Mouse (Mus musculus) skeletal muscle tissue, adult 2 months (tissue): Measurements from ENCODE around the gene Pde4dip.

Experiments used
- DNase-seq: peaks from one replicate; pipeline ENCODE4 v3.0.0-alpha.2; 2012; ENCODE audit warnings: low read depth, low spot score

The Pde4dip gene

DNA sequence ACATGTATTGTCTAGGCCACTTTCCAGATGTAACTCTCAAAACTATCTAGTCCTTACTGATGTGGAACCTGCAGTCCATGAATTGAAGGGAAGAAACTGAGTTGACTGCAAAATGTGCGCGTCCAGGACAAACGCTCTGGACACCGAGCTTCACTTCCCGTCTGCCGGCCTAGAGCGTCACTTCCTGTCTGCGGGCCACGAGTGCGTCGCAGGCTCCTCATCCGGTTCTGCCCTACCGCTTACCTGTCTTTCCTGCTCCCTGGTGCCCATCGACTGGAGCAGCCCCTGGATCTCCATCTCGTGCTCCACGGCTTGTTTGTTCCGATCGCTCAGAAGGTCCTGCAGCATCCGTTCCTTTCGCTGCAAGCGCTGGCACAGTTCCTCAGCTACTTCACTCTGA is 136.9 kb downstream of the Pde4dip start:
- DNase-seq = no peak

DNA sequence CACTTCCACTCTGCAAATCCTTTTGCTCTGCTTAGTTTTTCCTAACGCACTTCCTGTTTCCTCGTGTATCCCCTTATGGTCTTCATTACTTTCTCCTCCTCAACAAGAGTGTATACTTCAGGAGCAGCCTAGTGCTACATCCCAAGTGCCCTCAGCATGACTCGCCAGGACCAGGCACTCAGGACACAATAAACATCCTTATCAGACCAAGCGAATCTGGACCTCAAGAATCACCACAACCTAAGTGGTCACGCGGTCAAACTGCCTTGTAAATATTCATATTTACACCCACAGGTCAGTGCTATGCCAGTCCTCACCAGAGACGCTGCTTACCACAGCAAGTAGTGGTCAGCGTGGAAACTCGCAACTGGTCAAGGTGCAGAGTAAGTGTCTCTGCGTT is 139.7 kb downstream of the Pde4dip start:
- no peak for DNase-seq

DNA sequence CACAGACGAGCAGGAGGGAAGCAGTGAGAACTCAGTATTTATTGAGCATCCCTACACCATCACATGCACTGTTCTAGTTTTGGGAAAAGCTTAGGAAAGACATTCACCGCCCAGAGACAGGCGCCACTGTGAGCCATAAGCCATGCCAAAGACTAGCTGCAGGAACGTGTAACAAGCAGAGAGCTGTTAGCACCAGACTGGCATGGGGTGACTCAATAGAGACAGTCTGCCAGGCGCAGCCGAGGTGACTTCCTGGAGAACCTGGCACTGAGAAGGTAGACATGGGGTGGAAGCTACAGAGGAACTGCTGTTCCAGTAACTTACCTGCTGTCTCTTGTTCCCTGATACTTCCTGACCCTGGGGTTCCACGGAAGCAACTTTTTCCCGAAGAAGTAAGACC is 145.7 kb downstream of the Pde4dip start:
- DNase-seq = no peak

DNA sequence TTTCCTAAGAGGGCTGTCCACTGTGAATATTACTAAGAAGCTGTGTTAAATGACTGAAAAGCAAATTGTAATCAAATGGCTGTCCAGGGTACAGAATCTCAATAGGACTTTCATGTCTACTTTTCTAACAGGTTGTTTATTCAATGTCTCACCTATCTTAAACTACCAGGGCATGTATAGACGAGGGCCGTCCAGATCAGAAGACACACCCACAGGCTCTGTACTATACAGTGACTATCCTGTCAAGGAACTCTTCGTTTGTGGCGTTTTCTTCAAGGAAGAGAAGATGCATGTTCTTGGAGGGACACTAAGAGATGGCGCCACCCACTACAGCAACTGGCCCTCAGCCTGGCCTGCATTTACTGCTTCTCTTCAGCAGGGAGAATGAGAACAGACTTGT is 152.9 kb downstream of the Pde4dip start:
- no peak for DNase-seq

DNA sequence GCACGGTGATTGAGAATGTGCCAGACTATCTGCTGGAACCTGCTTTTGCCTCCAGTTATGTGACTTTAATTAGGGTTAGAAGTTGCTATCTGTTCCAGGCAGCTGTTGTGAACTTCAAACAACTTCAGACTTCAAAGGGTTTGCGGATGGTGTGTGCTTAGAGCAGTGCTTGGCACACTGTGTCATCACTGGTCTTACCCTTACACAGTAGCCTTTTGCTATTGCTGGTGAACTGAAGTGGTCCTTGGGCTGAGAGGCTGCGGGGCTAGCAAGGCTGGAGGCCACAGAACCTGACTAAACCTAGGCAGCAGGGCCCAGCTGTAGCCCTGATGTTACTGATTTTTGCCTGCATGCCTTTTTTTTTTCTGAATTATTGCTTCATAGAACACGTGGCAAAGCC is 154.2 kb downstream of the Pde4dip start:
- DNase-seq = no peak

DNA sequence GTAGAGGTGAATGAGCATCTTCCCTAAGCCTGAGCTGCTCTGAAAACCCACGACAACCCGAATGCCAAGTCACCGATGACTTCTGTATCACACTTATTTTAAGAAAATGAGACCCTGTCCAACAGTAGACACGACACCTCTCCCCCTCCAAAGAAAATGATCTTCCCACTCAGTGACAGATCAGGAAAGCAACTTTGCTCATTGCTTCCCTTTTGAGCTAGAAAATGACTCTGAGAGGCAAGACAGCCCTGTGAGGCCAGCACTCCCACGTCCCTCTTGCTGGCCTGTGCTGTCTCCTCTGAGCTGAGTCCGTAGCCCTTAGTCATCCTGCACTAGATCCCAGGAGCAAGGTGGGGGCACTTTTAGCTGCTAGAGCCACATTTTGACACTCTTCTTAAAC is 155.9 kb downstream of the Pde4dip start:
- no peak for DNase-seq

- DNase-seq = no peak
These were observed 157.9 kb downstream of the Pde4dip start for GRCm38 (mm10) chr3:97730624-97731023.

DNA sequence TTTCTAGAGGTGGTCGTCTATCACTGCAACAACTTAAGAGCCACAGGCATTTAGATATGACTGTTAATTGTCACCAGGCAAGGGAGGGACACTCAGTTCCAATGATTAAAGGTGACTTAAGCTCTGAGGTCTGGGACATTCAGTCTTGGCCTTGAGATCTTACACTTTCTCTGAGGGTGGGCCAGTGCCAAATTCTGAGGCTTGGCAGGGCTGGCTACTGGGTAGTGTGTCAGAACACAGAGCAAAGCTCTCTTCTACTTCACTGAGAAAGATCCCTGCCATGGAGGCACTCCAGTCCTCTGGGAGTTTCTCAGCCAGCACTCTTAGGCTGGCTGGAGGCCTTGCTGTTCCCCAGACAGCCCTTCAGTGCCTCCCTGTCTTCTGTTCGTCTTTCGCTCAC is 158.4 kb downstream of the Pde4dip start:
- peak; percentile 81 for DNase-seq

DNA sequence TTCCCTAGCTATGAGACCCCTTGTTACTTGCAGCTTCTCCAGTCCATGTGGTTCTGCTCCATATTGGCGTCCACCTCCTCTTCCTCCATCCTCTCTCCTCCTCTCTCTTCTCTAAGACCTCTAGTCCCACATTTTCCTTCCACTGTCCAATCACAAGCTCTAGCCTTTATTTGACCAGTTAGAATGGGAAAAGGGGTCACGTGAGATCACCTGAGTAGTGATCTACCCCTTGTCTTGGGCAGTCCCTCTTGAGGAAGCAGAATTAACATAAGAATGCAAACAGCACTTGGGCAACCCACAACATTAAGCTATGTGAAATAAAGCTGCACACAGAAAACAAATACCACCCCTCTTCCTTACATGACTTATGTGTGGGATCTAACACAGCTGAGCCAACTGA is 160.7 kb downstream of the Pde4dip start:
- DNase-seq = no peak

- no peak for DNase-seq
These were observed 169.4 kb downstream of the Pde4dip start for GRCm38 (mm10) chr3:97719116-97719515.

- DNase-seq = no peak
These were observed 172.6 kb downstream of the Pde4dip start for GRCm38 (mm10) chr3:97715922-97716321.

GRCm38 (mm10) chr3:97710881-97711280 is 177.6 kb downstream of the Pde4dip start:
- DNase-seq = no peak

DNA sequence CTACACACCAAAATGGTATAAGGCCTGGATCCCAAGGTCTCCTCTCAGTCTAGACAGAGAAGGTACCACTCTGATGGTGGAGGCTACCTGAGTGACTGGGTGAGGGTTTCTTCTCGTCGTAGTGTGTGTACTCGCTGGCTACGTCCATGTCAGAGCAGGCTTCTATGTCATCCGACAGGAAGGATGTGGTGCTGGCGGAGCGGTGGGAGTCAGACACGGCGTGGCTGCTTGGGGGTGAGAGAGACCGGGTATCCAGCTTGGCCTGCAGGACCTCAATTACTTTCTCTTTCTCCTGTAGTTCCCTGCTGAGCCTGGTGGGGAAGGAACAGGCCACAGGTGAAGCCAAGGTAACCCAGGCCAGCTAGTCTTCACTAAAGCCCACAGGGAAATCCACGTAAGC is 178.4 kb downstream of the Pde4dip start:
- DNase-seq = no peak

- DNase-seq = no peak
These were observed 181.9 kb downstream of the Pde4dip start for GRCm38 (mm10) chr3:97706561-97706960.

- DNase-seq = no peak
These were observed 183.0 kb downstream of the Pde4dip start for GRCm38 (mm10) chr3:97705508-97705907.

GRCm38 (mm10) chr3:97702448-97703080 is 185.9 kb downstream of the Pde4dip start:
- no peak for DNase-seq

GRCm38 (mm10) chr3:97701198-97701597 is 187.3 kb downstream of the Pde4dip start:
- no peak for DNase-seq

DNA sequence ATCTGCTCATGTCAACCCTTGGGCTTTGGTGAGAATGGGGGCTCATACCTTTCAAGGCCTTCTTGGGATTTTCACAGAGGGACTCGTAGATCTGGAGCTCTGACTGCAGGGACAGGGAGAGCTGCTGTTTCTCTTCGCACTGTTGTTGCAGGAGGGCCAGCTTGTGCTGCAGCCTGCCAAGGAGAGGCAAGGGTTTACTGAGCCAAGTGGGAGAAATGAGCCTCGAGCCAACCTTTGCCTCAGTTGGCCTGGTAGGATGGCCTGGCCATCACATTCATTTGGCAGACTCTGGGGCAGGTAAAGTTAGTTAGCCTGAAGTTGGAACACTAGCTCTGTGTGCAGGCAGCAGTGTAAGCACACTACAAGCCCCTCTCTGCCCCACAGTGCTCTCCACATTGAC is 189.4 kb downstream of the Pde4dip start:
- DNase-seq = no peak

DNA sequence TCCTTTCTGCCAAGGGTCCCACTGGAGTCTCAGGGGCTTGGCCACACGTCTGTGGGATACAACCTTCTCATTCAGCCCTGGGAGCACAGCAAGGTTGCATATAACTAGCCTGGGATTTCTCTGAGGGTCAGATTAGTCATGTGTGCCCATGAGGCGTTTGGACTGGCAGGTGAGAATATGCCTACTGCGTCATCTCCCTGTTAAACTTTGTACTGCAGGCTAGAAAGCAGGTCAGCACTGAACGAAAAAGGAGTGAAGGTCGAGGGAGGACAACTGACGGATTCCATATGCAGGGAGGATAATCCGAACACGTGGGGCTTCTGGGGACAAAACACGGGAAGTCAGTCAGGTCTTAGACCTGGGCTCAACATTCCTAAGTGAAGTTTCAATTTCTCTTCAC is 191.2 kb downstream of the Pde4dip start:
- DNase-seq = no peak

DNA sequence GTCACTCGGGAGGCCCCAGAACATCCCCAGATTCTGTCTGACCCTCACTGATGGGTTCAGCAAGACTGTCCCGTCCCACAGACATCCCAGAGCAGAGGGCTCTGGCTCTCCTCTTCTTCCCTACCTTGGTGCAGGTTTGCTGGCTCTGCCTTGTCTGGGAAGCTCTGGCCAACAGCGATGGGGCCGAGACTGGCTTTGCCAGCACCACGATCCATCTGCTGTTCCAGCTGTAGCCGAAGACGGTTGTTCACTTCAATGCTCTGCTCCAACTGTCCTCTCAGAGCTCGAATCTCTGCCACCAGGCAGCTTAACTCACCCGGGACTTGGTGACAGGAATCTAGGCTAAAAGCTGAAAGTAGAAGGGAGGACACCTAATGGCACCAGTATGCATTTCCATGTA is 191.6 kb downstream of the Pde4dip start:
- DNase-seq = no peak

GRCm38 (mm10) chr3:97693806-97694205 is 194.7 kb downstream of the Pde4dip start:
- DNase-seq = no peak

- DNase-seq = no peak
These were observed 197.0 kb downstream of the Pde4dip start for GRCm38 (mm10) chr3:97691443-97692017.

DNA sequence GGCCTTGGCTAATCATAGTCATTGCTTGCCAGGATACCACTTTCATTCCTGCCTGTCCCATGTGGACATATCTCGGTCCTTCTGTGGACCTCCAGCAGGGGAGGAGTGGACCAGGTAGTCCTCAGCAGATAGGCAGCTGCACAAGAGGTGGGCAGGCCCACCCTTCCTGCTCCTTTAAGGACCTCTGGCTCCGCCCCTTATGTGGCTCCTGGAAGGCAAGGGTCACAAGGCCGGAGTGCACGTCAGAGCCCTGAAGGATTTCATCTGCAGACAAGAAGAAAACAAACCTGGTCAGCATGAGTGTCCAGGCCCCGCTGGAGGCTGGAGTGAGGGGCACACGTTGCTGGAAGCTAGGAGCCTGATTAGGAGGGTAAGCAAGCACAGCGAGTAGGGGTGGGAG is 197.9 kb downstream of the Pde4dip start:
- DNase-seq = no peak

- DNase-seq = no peak
These were observed 199.2 kb downstream of the Pde4dip start for GRCm38 (mm10) chr3:97689289-97689688.
